Mouse (Mus musculus) heart, adult 2 months (tissue): ENCODE results near the gene Vat1l.

Source experiments
- CTCF ChIP-seq: fragments of 200-600 bp; IDR thresholded peaks from 2 replicates; pipeline ENCODE4 v1.8.1; 2022; ENCODE audit warnings: antibody characterized with exemption, mild to moderate bottlenecking, moderate library complexity
- POLR2A ChIP-seq: fragments of 200-500 bp; IDR thresholded peaks from 2 replicates; pipeline ENCODE4 v1.6.1; 2011; ENCODE audit warnings: mild to moderate bottlenecking, low read depth, low read length, control low read depth; ENCODE audit not compliant: insufficient read depth

GRCm38 (mm10) chr8:114205221-114205901 lies at the start of gene Vat1l:
- no peak for TF ChIP-seq CTCF
- TF ChIP-seq POLR2A, result no peak
